Mouse (Mus musculus) heart, embryonic 14.5 days (tissue): ENCODE results near the gene Vinac1. TPM values are rescaled to one million over a fixed set of nuclear protein-coding genes. Genes with fewer than 3 reads are reported as not detected.

Source experiments
- ATAC-seq: fragments of 200-750 bp; cut with Nextera tagmentation; 2 replicates; pipeline ENCODE4 v1.8.0; 2017; ENCODE audit warnings: low read depth, moderate TSS enrichment; ENCODE audit not compliant: insufficient number of reproducible peaks, insufficient read depth, low FRiP score
- H3K27ac ChIP-seq, 2 experiments: fragments of 200-500 bp in 1 of 2; fragments of 300-500 bp in 1 of 2; sonication (generic) in 1 of 2; replicated peaks in 1 of 2; 2 replicates each; pipeline ENCODE4 v1.5.1; 2012 to 2014; ENCODE audit warnings: low read depth in 2 of 2, low read length in 2 of 2, control low read depth in 1 of 2, mild to moderate bottlenecking in 1 of 2, mixed read lengths in 1 of 2; ENCODE audit not compliant: control insufficient read depth in 1 of 2, insufficient read depth in 1 of 2
- H3K27me3 ChIP-seq: fragments of 300-500 bp; sonication (generic); 2 replicates; pipeline ENCODE4 v1.6.1; 2014; ENCODE audit warnings: mild to moderate bottlenecking, low read length, control low read depth; ENCODE audit not compliant: control insufficient read depth, insufficient read depth
- H3K36me3 ChIP-seq: fragments of 300-500 bp; sonication (generic); 2 replicates; pipeline ENCODE4 v1.6.1; 2014; ENCODE audit warnings: mild to moderate bottlenecking, control low read depth, low read length, mixed read lengths; ENCODE audit not compliant: control insufficient read depth, insufficient read depth
- H3K4me1 ChIP-seq, 2 experiments: fragments of 200-500 bp in 1 of 2; fragments of 300-500 bp in 1 of 2; sonication (generic) in 1 of 2; 2 replicates each; pipeline ENCODE4 v1.6.1; 2012 to 2014; ENCODE audit warnings: low read length in 2 of 2, control low read depth in 1 of 2, mixed read lengths in 1 of 2; ENCODE audit not compliant: control insufficient read depth in 2 of 2, insufficient read depth in 2 of 2
- H3K4me2 ChIP-seq: fragments of 300-500 bp; sonication (generic); 2 replicates; pipeline ENCODE4 v1.6.1; 2014; ENCODE audit warnings: mild to moderate bottlenecking, low read length
- H3K4me3 ChIP-seq, 2 experiments: fragments of 200-500 bp in 1 of 2; fragments of 300-500 bp in 1 of 2; sonication (generic) in 1 of 2; 2 replicates each; pipeline ENCODE4 v1.5.1; 2012 to 2014; ENCODE audit warnings: low read length in 2 of 2, mild to moderate bottlenecking in 2 of 2, control low read depth in 1 of 2, low read depth in 1 of 2, moderate library complexity in 1 of 2; ENCODE audit not compliant: control insufficient read depth in 1 of 2, insufficient read depth in 1 of 2
- H3K9ac ChIP-seq: fragments of 300-500 bp; sonication (generic); 2 replicates; pipeline ENCODE4 v1.6.1; 2014; ENCODE audit warnings: mild to moderate bottlenecking, low read length
- H3K9me3 ChIP-seq: fragments of 300-500 bp; sonication (generic); 2 replicates; pipeline ENCODE4 v1.6.1; 2016; ENCODE audit warnings: low read length, control low read depth; ENCODE audit not compliant: control insufficient read depth
- WGBS: fragments of 180-500 bp; shearing (Covaris S2); extraction: QIAGEN DNeasy Blood & Tissue Kit; methylation state at CpG from one replicate; pipeline ENCODE4 v1.1.7; 2014; 5-methylcytosine and 5-hydroxymethylcytosine counted together
- polyA plus RNA-seq: library from polyadenylated mRNA; unstranded; fragments of >200 nt; fragmentation: Nextera tagmentation; extraction: Ambion mirVana; gene quantifications from 2 replicates; pipeline ENCODE4 v1.2.1, GENCODE M21; 2014

Gene Vinac1
- 0.05 and 0.09 TPM in 2 replicates for polyA plus RNA-seq

GRCm38 (mm10) chr2:129047811-129048210 lies at the start of gene Vinac1:
Gene Vinac1, minus strand, starts transcription at chr2:129048172.
- H3K27ac ChIP-seq: no peak within 1 kb of the TSS
- no peak for ATAC-seq
- no peak within 1 kb of the TSS for H3K9ac ChIP-seq

GRCm38 (mm10) chr2:129093926-129094724 lies 46.2 kb upstream of the Vinac1 start:
- Histone ChIP-seq H3K4me3 (no peak overlapping the region), H3K36me3 (peaks cover 28% of the 10 kb centered on the region), H3K9me3 (no peaks in the 10 kb centered on the region), H3K4me2 (no peak overlapping the region), H3K9ac (no peak overlapping the region), H3K27me3 (no peaks in the 10 kb centered on the region), H3K4me1 (no peaks in the 10 kb centered on the region; a peak in 1 of 4 replicates), H3K27ac (no peak overlapping the region)
- 86% methylated on average over 18 of the region's 18 CpGs for WGBS
- ATAC-seq: no peak

More at GRCm38 (mm10) chr2:129047811-129048210, at the start of gene Vinac1:
- Histone ChIP-seq H3K4me1 (no peaks in the 10 kb centered on the region), H3K36me3 (no peaks in the 10 kb centered on the region), H3K4me2 (no peak within 1 kb of the TSS), H3K4me3 (no peak within 1 kb of the TSS), H3K9me3 (no peaks in the 10 kb centered on the region), H3K27me3 (no peaks in the 10 kb centered on the region)
- 80% methylated on average over 8 of the region's 8 CpGs for WGBS

- no peaks in the 10 kb centered on the region for H3K27me3 ChIP-seq
- no peak overlapping the region for H3K4me3 ChIP-seq
- H3K4me2 ChIP-seq: no peak overlapping the region
- no peaks in the 10 kb centered on the region; a peak in 1 of 4 replicates for H3K4me1 ChIP-seq
- WGBS: 87% methylated on average over 12 of the region's 12 CpGs
- H3K9me3 ChIP-seq: no peaks in the 10 kb centered on the region
- H3K27ac ChIP-seq: no peak overlapping the region
- no peak overlapping the region for H3K9ac ChIP-seq
- H3K36me3 ChIP-seq: peaks cover 32% of the 10 kb centered on the region
- no peak for ATAC-seq
Observed at GRCm38 (mm10) chr2:129092810-129093209, 44.8 kb upstream of the Vinac1 start.

GRCm38 (mm10) chr2:129090370-129090769 lies 42.4 kb upstream of the Vinac1 start:
- H3K4me3 ChIP-seq: no peak overlapping the region
- peaks cover 45% of the 10 kb centered on the region for H3K36me3 ChIP-seq
- H3K9ac ChIP-seq: no peak overlapping the region
- ATAC-seq: no peak
- H3K4me2 ChIP-seq: no peak overlapping the region
- H3K9me3 ChIP-seq: no peaks in the 10 kb centered on the region
- 43% methylated on average over 4 of the region's 4 CpGs for WGBS
- no peak overlapping the region for H3K27ac ChIP-seq
- no peaks in the 10 kb centered on the region; a peak in 1 of 4 replicates for H3K4me1 ChIP-seq
- H3K27me3 ChIP-seq: no peaks in the 10 kb centered on the region

DNA sequence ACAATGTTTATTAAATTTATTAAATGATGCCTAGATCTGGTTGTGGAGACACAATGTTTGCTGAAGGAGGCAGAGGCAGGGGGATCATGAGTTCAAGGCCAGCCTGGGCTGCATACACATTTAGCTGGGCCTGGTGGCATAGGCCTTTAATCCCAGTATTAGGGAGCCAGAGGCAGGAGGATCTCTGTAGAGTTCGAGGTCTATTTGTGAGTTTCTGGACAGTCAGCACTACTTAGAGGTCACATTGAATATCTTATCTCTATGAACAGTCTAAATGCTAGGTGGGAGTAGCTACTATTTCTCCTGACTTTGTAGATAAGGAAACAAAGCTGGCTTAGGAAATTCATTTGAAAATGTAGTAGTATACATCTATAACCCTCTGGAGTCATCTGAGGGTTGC lies 39.5 kb upstream of the Vinac1 start:
- H3K36me3 ChIP-seq: peaks cover 31% of the 10 kb centered on the region
- no peaks in the 10 kb centered on the region for H3K9me3 ChIP-seq
- ATAC-seq: no peak
- H3K4me2 ChIP-seq: no peak overlapping the region
- 86% methylated on average over 1 of the region's 1 CpGs for WGBS
- no peaks in the 10 kb centered on the region for H3K27me3 ChIP-seq
- no peak overlapping the region for H3K4me3 ChIP-seq
- no peak overlapping the region for H3K27ac ChIP-seq
- no peaks in the 10 kb centered on the region; a peak in 1 of 4 replicates for H3K4me1 ChIP-seq
- no peak overlapping the region for H3K9ac ChIP-seq

DNA sequence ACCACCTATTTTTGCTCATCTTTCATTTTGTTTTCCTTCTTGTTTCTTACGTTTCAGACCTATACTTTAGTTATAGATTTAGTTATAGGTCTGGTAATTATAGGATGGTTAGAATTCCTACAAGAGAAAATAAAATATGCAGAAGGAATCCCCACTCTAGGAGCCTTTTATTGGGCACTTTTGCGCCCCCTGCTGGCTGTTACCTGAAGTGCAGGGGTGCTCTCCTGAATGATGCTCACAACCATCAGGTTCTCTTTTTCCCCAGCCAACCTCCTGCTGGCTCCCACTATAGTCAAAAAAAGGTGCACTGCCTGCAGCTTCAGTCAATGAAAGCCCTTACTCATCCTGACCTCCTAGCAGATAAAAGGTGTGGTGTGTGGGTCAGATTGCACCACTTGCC lies 37.0 kb upstream of the Vinac1 start:
- Histone ChIP-seq H3K4me2 (no peak overlapping the region), H3K9me3 (no peaks in the 10 kb centered on the region), H3K4me3 (no peak overlapping the region), H3K27me3 (no peaks in the 10 kb centered on the region), H3K4me1 (no peaks in the 10 kb centered on the region; a peak in 1 of 4 replicates), H3K36me3 (peaks cover 42% of the 10 kb centered on the region), H3K27ac (no peak overlapping the region), H3K9ac (no peak overlapping the region)
- ATAC-seq: no peak
- 51% methylated on average over 2 of the region's 2 CpGs for WGBS

DNA sequence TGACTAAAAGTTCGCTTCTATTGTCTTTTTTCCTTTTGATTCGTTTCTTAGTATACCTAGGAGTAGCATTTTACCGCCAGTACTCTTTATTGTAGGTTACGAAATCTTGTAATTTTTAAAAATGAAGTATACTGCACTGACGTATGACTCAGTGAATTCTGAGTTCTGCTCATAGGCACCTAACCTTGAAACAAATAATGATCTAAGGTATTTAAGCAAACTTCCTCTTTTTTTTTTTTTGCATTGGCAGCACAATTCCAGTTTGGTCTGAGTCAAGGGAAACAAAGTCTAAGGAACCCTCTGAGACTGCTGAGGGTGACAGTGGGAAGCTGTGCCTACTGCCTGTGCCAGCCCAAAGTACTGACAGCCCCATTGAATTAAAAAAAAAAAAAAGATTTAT lies 35.5 kb upstream of the Vinac1 start:
- no peaks in the 10 kb centered on the region for H3K4me1 ChIP-seq
- 90% methylated on average over 5 of the region's 5 CpGs for WGBS
- ATAC-seq: no peak
- no peak overlapping the region for H3K4me3 ChIP-seq
- H3K27me3 ChIP-seq: no peaks in the 10 kb centered on the region
- no peaks in the 10 kb centered on the region for H3K9me3 ChIP-seq
- H3K36me3 ChIP-seq: peaks cover 40% of the 10 kb centered on the region
- no peak overlapping the region for H3K4me2 ChIP-seq
- no peak overlapping the region for H3K9ac ChIP-seq
- no peak overlapping the region for H3K27ac ChIP-seq

DNA sequence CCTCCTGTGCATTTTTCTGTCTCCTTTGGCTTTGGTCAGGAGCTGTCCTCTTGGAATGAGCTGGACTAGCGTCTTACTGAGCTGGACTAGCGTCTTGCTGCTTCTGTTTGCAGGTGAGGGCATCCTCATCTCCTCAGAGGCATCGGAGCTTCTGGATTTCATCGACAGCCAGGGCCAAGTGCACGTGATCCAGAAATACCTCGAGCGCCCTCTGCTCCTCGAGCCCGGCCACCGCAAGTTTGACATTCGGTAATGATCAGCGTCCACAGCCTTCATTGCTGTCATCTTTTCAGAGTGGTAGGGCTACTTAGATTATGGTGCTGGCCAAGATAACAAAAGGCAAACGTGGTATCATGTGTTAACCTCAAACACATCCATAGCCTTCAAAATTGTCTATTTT lies 33.1 kb upstream of the Vinac1 start:
- H3K36me3 ChIP-seq: peaks cover 42% of the 10 kb centered on the region
- ATAC-seq: no peak
- H3K9ac ChIP-seq: no peak overlapping the region
- WGBS: 46% methylated on average over 13 of the region's 13 CpGs
- no peaks in the 10 kb centered on the region for H3K4me1 ChIP-seq
- no peak overlapping the region for H3K27ac ChIP-seq
- no peaks in the 10 kb centered on the region for H3K27me3 ChIP-seq
- no peak overlapping the region for H3K4me3 ChIP-seq
- no peak overlapping the region for H3K4me2 ChIP-seq
- H3K9me3 ChIP-seq: no peaks in the 10 kb centered on the region
